Mouse (Mus musculus) monocyte, adult 2 months (primary cell): Measurements from ENCODE around the gene Pced1a.
"Not testable (repeated sequence)": the region's sequence is repeated elsewhere in the genome, so short reads cannot be mapped to it uniquely, and the experiment has no call there.

ENCODE experiments used
- DNase-seq, 2 experiments: peaks; one replicate each; pipeline ENCODE4 v3.0.0; 2022; ENCODE audit warnings: low spot score in 2 of 2, low read depth in 1 of 2

Pced1a gene

DNA sequence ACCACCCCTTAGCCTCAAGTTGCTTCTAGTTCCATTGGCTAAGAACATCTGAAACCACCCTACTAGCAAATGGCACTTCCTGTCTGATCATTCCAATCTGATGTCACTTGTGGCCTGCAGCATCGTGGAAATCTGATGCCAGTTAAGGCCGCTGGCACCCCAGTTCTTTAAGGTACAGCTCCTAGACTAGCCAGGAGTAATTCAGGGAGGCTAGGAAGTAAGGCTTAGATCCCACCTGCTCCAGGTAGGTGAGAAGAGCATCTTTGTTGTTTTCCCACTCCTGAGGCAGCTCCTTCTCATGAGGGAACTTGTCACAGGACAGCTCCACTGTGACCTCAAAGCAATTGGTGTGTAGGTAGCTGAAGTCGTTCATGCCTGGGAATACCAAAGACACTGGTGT is 31.7 kb downstream of the Pced1a start:
- DNase-seq, result no peak

- DNase-seq, result no peak
These were observed 33.4 kb downstream of the Pced1a start for GRCm38 (mm10) chr2:130390993-130391625.

DNA sequence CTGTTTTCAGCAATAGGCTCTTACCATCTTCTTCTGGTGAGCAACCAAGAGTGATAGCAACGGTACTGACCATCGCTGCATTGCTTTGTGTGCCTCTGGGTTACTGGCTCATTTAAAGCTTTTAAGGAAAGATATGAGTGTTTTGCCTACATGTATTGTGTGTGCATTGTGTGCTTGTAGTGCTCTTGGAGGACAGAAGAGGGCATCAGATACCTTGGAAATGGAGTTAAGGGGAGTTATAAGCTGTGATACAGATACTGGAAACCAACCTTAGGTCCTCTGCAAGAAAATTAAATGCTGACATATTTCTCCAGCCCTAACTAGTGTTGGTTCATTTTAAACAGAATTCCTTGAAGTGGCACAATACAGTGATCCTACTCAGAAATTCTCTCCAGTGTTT is 35.7 kb downstream of the Pced1a start:
- no peak for DNase-seq

GRCm38 (mm10) chr2:130386212-130386611 is 38.3 kb downstream of the Pced1a start:
- no peak for DNase-seq

GRCm38 (mm10) chr2:130383895-130384294 is 40.6 kb downstream of the Pced1a start:
- no peak for DNase-seq

DNA sequence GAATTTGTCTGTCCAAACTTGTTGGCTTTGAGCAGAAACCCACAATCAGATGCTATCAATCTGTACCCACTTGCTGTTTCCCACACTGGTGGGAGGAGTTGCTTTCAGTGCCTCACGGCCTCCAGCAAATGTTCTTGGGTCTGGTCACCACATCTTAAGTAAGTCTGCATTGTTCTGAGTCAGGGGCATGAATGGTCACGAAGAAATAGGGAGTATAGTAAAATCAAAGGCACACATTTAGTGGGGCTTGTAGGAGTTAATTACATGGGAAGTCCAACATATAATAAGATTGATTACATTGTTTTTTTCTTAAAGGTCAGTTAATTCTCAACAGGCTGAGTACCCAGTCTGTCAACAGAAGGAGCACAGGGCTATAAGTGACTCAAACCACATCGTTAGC is 41.3 kb downstream of the Pced1a start:
- DNase-seq, result no peak

DNA sequence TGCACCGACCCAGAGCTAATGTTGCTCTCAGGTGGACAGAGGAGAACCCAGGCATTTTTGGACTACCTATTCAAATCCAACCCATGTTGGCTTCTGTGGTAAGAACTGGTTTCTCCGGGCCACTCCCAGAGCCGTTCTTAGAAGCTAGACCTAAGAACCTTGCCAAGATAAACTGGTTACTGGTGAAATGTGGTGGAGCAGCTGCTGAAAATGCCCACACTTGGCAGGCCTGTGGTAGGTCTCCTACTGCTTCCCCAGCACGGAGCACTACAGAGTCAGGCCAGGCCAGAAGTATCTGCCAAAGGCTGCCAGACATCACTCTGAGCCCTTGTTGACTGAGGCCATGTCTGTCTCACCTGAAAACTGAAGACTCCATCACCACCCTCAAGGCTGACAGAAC is 49.5 kb downstream of the Pced1a start:
- no peak for DNase-seq

GRCm38 (mm10) chr2:130373026-130373425 is 51.5 kb downstream of the Pced1a start:
- not testable (repeated sequence) for DNase-seq

GRCm38 (mm10) chr2:130367386-130367785 is 57.1 kb downstream of the Pced1a start:
- no peak for DNase-seq
